Mouse (Mus musculus) stomach, postnatal 0 days (tissue): Measurements from ENCODE around the gene Olfr412.

ENCODE experiments used
- CTCF ChIP-seq: IDR thresholded peaks from 2 replicates; pipeline ENCODE4 v1.5.1; 2016; ENCODE audit warnings: antibody characterized with exemption, low read depth, mild to moderate bottlenecking, moderate library complexity
- EP300 ChIP-seq: optimal IDR thresholded peaks from 2 replicates; pipeline ENCODE3; 2016; ENCODE audit warnings: antibody characterized with exemption

- TF ChIP-seq CTCF (no peak), EP300 (no peak)
Measured at GRCm38 (mm10) chr11:74412462-74412861, 50.6 kb downstream of the Olfr412 start.
